Mouse (Mus musculus) myocyte (in vitro differentiated cells): Measurements from ENCODE around the gene Zfp169. TPM values are rescaled to one million over a fixed set of nuclear protein-coding genes. Genes with fewer than 3 reads are reported as not detected.
A peak's percentile ranks its signal among the peaks of the same experiment; 100 is the strongest.
"Not testable (repeated sequence)": the region's sequence is repeated elsewhere in the genome, so short reads cannot be mapped to it uniquely, and the experiment has no call there.

ENCODE experiments used
- H3K27me3 ChIP-seq: one replicate; pipeline ENCODE4 v1.6.1; 2011; ENCODE audit not compliant: control insufficient read depth, insufficient read depth, insufficient read length
- H3K36me3 ChIP-seq: one replicate; pipeline ENCODE4 v1.6.1; 2011; ENCODE audit not compliant: control insufficient read depth, insufficient read depth
- H3K4me2 ChIP-seq: one replicate; pipeline ENCODE4 v1.6.1; 2011; ENCODE audit warnings: low read depth, control low read depth
- H3K4me3 ChIP-seq: one replicate; pipeline ENCODE4 v1.5.1; 2011; ENCODE audit warnings: mild to moderate bottlenecking, control low read depth, moderate library complexity
- H3K79me2 ChIP-seq: one replicate; pipeline ENCODE4 v1.6.1; 2011; ENCODE audit not compliant: control insufficient read depth, insufficient read depth
- H3ac ChIP-seq: one replicate; pipeline ENCODE4 v1.6.1; 2011; ENCODE audit not compliant: control insufficient read depth, insufficient read length
- CEBPB ChIP-seq: IDR thresholded peaks from 2 replicates; pipeline ENCODE4 v1.6.1; 2011; ENCODE audit warnings: mild to moderate bottlenecking, moderate library complexity; ENCODE audit not compliant: poor library complexity, insufficient read depth, severe bottlenecking
- E2F4 ChIP-seq: IDR thresholded peaks from one replicate; pipeline ENCODE4 v1.6.1; 2011; ENCODE audit warnings: mild to moderate bottlenecking, control low read depth, moderate library complexity; ENCODE audit not compliant: insufficient read depth
- MAX ChIP-seq: IDR thresholded peaks from one replicate; pipeline ENCODE4 v1.6.1; 2011; ENCODE audit warnings: low read depth, mild to moderate bottlenecking, control low read depth
- MYOD1 ChIP-seq, 3 experiments: IDR thresholded peaks; one replicate each; pipeline ENCODE4 v1.6.1; 2011; ENCODE audit warnings: control low read depth in 2 of 3, low read depth in 2 of 3, mild to moderate bottlenecking in 2 of 3, moderate library complexity in 1 of 3; ENCODE audit not compliant: insufficient read length in 2 of 3, control insufficient read depth in 1 of 3
- MYOG ChIP-seq, 3 experiments: IDR thresholded peaks; one replicate each; pipeline ENCODE4 v1.6.1; 2011; ENCODE audit warnings: control low read depth in 2 of 3, low read depth in 2 of 3, mild to moderate bottlenecking in 2 of 3; ENCODE audit not compliant: insufficient read length in 2 of 3, control insufficient read depth in 1 of 3, insufficient read depth in 1 of 3
- POLR2A ChIP-seq: IDR thresholded peaks from one replicate; pipeline ENCODE4 v1.6.1; 2011; ENCODE audit warnings: low read depth, mild to moderate bottlenecking, control low read depth, moderate library complexity; ENCODE audit not compliant: insufficient read length
- POLR2AphosphoS2 ChIP-seq: IDR thresholded peaks from one replicate; pipeline ENCODE4 v1.6.1; 2011; ENCODE audit warnings: low read depth, control low read depth; ENCODE audit not compliant: insufficient read length
- REST ChIP-seq: IDR thresholded peaks from one replicate; pipeline ENCODE4 v1.6.1; 2011; ENCODE audit warnings: mild to moderate bottlenecking, control low read depth, moderate library complexity; ENCODE audit not compliant: insufficient read depth, insufficient read length
- SRF ChIP-seq: IDR thresholded peaks from one replicate; pipeline ENCODE4 v1.6.1; 2011; ENCODE audit warnings: low read depth; ENCODE audit not compliant: control insufficient read depth, insufficient read length
- TCF12 ChIP-seq: IDR thresholded peaks from one replicate; pipeline ENCODE4 v1.6.1; 2011; ENCODE audit warnings: mild to moderate bottlenecking, control low read depth; ENCODE audit not compliant: poor library complexity, insufficient read depth, severe bottlenecking
- TCF3 ChIP-seq: IDR thresholded peaks from one replicate; pipeline ENCODE4 v1.6.1; 2011; ENCODE audit warnings: low read depth, control low read depth; ENCODE audit not compliant: insufficient read length
- USF1 ChIP-seq: IDR thresholded peaks from one replicate; pipeline ENCODE4 v1.6.1; 2011; ENCODE audit warnings: low read depth, mild to moderate bottlenecking, control low read depth, moderate library complexity
- polyA plus RNA-seq: library from polyadenylated mRNA; unstranded; fragments of >200 nt; fragmentation: generic; extraction: Trizol; gene quantifications from one replicate; pipeline ENCODE4 v1.2.1, GENCODE M21; 2012; ENCODE audit warnings: missing spikeins

Zfp169 gene
- polyA plus RNA-seq, 1 experiment = 1.6 TPM

GRCm38 (mm10) chr13:48531448-48531847 lies 18.2 kb upstream of the Zfp169 start:
- TF ChIP-seq MYOG (IDR thresholded peaks at IDR 0.05; ENCODE audit: control insufficient read depth in 1 of 3, insufficient read depth in 1 of 3, insufficient read length in 2 of 3, low read depth in 2 of 3) = no peak
- TF ChIP-seq SRF = no peak
- no peak for TF ChIP-seq POLR2A
- no peak for TF ChIP-seq TCF3
- TF ChIP-seq MYOD1 (IDR thresholded peaks at IDR 0.05; ENCODE audit: control insufficient read depth in 1 of 3, insufficient read length in 2 of 3, low read depth in 2 of 3) = no peak
- peak; percentile 90 for TF ChIP-seq POLR2AphosphoS2
- no peak for TF ChIP-seq TCF12
- peaks cover 23% of the 10 kb centered on the region for H3K36me3 ChIP-seq
- no peaks in the 10 kb centered on the region for H3K27me3 ChIP-seq
- H3K79me2 ChIP-seq = peaks cover 32% of the 10 kb centered on the region
- H3ac ChIP-seq = no peak overlapping the region
- H3K4me3 ChIP-seq = no peak overlapping the region
- no peak overlapping the region for H3K4me2 ChIP-seq

DNA sequence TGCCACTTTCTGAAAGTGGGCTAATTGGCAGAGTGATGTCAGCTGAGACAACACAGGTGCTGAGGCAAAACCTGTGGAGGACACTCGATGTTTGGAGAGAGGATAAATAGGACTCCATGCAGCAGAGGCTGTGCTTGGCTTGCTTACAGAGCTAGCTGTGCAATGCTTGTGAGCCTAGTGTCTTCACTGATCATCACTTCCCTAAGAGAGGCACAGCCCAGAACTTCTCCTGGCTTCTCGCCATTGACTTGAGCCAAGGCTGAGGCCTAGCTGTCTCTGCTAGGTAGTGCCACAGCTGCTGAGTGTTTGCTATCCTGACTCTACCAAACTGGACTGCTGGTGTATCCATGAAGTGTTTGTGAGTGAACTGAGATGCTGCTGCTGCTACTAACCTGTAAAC lies 17.4 kb upstream of the Zfp169 start:
- no peak overlapping the region for H3K4me2 ChIP-seq
- peaks cover 24% of the 10 kb centered on the region for H3K79me2 ChIP-seq
- peaks cover 16% of the 10 kb centered on the region for H3K36me3 ChIP-seq

GRCm38 (mm10) chr13:48529028-48529427 lies 15.8 kb upstream of the Zfp169 start:
- peaks cover 10% of the 10 kb centered on the region for H3K36me3 ChIP-seq
- peaks cover 9% of the 10 kb centered on the region for H3K79me2 ChIP-seq
- H3K27me3 ChIP-seq = no peaks in the 10 kb centered on the region
- no peak overlapping the region for H3K4me2 ChIP-seq
- no peak for TF ChIP-seq MYOD1 (IDR thresholded peaks at IDR 0.05; ENCODE audit: control insufficient read depth in 1 of 3, insufficient read length in 2 of 3, low read depth in 2 of 3)
- TF ChIP-seq POLR2A = no peak
- no peak for TF ChIP-seq SRF
- TF ChIP-seq MAX = no peak
- no peak for TF ChIP-seq REST
- no peak for TF ChIP-seq E2F4
- TF ChIP-seq MYOG (IDR thresholded peaks at IDR 0.05; ENCODE audit: control insufficient read depth in 1 of 3, insufficient read depth in 1 of 3, insufficient read length in 2 of 3, low read depth in 2 of 3) = no peak
- no peak for TF ChIP-seq CEBPB
- TF ChIP-seq USF1 = no peak
- TF ChIP-seq TCF12 = no peak
- TF ChIP-seq TCF3 = no peak
- TF ChIP-seq POLR2AphosphoS2 = no peak
- no peak overlapping the region for H3K4me3 ChIP-seq
- H3ac ChIP-seq = no peak overlapping the region

More for the DNA sequence above, 17.4 kb upstream of the Zfp169 start:
- TF ChIP-seq POLR2AphosphoS2 (peak; percentile 90), POLR2A (peak; percentile 41), MYOG (IDR thresholded peaks at IDR 0.05; ENCODE audit: control insufficient read depth in 1 of 3, insufficient read depth in 1 of 3, insufficient read length in 2 of 3, low read depth in 2 of 3) (no peak), TCF3 (no peak), TCF12 (no peak), E2F4 (no peak), MAX (no peak)
- Histone ChIP-seq H3K4me3 (no peak overlapping the region), H3K27me3 (no peaks in the 10 kb centered on the region), H3ac (no peak overlapping the region)

- TF ChIP-seq TCF12 (no peak), POLR2AphosphoS2 (no peak), SRF (no peak), REST (no peak), POLR2A (no peak), CEBPB (no peak), MYOG (IDR thresholded peaks at IDR 0.05; ENCODE audit: control insufficient read depth in 1 of 3, insufficient read depth in 1 of 3, insufficient read length in 2 of 3, low read depth in 2 of 3) (no peak), MAX (no peak), MYOD1 (IDR thresholded peaks at IDR 0.05; ENCODE audit: control insufficient read depth in 1 of 3, insufficient read length in 2 of 3, low read depth in 2 of 3) (no peak), TCF3 (no peak), E2F4 (no peak), USF1 (no peak)
- H3K4me3 ChIP-seq = no peak overlapping the region
- peaks cover 3% of the 10 kb centered on the region for H3K36me3 ChIP-seq
- no peaks in the 10 kb centered on the region for H3K27me3 ChIP-seq
- H3K79me2 ChIP-seq = peaks cover 2% of the 10 kb centered on the region
- no peak overlapping the region for H3K4me2 ChIP-seq
- no peak overlapping the region for H3ac ChIP-seq
Observed at GRCm38 (mm10) chr13:48528123-48528871, 15.0 kb upstream of the Zfp169 start.

- Histone ChIP-seq H3ac (no peak overlapping the region), H3K27me3 (no peaks in the 10 kb centered on the region), H3K79me2 (no peaks in the 10 kb centered on the region), H3K4me3 (no peak overlapping the region), H3K4me2 (no peak overlapping the region), H3K36me3 (no peaks in the 10 kb centered on the region)
- TF ChIP-seq SRF (no peak), REST (no peak)
Observed at GRCm38 (mm10) chr13:48525745-48526144, 12.5 kb upstream of the Zfp169 start.

- not testable (repeated sequence) for H3K36me3 ChIP-seq, H3ac ChIP-seq, H3K4me2 ChIP-seq, H3K27me3 ChIP-seq, H3K79me2 ChIP-seq, H3K4me3 ChIP-seq
Observed at GRCm38 (mm10) chr13:48519122-48519521, 5.9 kb upstream of the Zfp169 start.
